Mouse (Mus musculus): ENCODE data around the gene Susd3. TPM values are rescaled to one million over a fixed set of nuclear protein-coding genes. Genes with fewer than 3 reads are reported as not detected.

The Susd3 gene
- polyA plus RNA-seq, 1 experiment: 3.2 TPM

DNA sequence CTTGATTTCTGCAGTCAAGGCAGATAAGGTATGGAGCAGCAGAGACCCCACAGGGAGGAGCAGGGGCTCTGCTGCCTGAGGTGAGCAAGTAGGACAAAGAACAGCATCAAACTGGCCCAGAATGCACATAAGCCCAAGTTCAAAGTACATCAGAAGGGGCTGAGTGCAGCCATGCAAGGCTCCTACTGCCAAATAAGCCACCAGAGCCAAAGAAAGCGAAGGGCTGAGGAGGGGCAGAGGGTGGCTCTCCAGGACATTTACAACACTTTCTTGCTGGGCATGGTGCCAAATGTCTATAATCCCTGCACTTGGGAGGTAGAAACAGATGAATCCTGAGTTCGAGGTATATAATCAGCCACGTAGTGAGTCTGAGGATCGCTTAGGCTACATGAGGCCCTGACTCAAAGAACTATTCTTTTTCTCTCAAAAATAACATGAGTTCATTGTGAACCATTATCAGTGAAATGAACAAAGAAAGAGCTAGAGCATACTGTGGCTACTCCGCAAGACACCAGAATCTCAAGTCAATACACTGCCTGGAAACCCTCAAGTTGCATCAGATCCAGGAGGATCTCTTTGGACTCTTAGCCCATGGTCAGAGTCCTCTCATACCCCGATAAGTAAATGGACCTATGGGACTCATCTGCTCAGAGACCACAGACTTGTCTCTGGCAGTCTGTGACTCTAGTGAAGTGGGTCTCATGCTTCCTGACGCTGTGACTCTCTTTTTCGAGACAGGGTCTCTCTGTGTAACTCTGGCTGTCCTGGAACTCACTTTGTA is 14.5 kb downstream of the Susd3 start:
- Histone ChIP-seq H3K4me3 (ENCODE audit: insufficient read depth, low read length) (no peak overlapping the region), H3K4me1 (ENCODE audit: control insufficient read depth, insufficient read depth, low read length) (no peaks in the 10 kb centered on the region), H3K27ac (ENCODE audit: insufficient read depth, low read length) (no peak overlapping the region)
- TF ChIP-seq POLR2A (IDR thresholded peaks at IDR 0.05; ENCODE audit: extremely low read depth, insufficient read depth, low read length): no peak
- no peak for TF ChIP-seq CTCF (IDR thresholded peaks at IDR 0.05; ENCODE audit: extremely low read depth, insufficient read depth, low read length)

DNA sequence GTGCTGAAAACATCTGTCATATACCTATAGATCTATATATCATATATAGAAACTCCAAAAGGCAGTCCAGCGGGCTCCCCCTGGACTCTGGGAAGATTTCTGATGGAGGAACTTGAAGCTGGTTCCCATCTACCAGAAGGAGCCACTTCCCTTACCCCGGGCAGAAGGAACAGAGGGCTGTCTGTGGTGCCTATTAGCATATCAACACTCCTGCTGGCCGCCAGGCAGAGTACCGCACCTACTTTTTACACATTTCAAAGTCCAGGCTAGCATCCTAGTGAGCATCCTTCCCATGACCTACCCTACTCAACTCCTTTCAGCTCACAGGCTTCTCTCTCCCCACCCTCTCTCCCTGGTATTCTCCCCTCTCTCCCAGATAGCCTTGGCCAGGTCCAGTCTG is 22.9 kb downstream of the Susd3 start:
- no peak overlapping the region for H3K27ac ChIP-seq (ENCODE audit: insufficient read depth, low read length)
- no peak overlapping the region for H3K4me3 ChIP-seq (ENCODE audit: insufficient read depth, low read length)
- peaks cover 1% of the 10 kb centered on the region; the same call in 1 of the 2 replicates for H3K4me1 ChIP-seq (ENCODE audit: control insufficient read depth, insufficient read depth, low read length)
- TF ChIP-seq CTCF (IDR thresholded peaks at IDR 0.05; ENCODE audit: extremely low read depth, insufficient read depth, low read length): no peak
- TF ChIP-seq POLR2A (IDR thresholded peaks at IDR 0.05; ENCODE audit: extremely low read depth, insufficient read depth, low read length): no peak

DNA sequence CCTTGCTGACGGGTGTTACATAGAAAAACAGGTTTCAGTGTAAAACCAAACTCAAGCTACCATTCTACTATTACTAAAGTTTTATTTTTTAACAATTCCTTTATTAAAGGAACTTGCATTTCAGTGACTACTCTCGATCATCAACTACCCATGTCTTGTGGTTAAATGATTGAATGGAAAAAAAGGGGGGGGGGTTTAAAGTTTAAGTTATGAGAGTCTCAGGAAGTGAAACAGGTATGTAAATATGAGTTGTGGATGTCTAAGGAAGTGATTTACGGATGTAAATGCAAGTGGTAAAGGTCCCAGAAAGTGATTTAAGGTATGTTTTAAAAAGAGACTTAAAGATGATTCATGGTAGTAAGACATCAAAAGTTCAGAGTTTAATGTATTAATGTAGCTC is 23.3 kb downstream of the Susd3 start:
- Histone ChIP-seq H3K4me3 (ENCODE audit: insufficient read depth, low read length) (no peak overlapping the region), H3K4me1 (ENCODE audit: control insufficient read depth, insufficient read depth, low read length) (peaks cover 1% of the 10 kb centered on the region; the same call in 1 of the 2 replicates), H3K27ac (ENCODE audit: insufficient read depth, low read length) (no peak overlapping the region)
- TF ChIP-seq POLR2A (IDR thresholded peaks at IDR 0.05; ENCODE audit: extremely low read depth, insufficient read depth, low read length) (no peak), CTCF (IDR thresholded peaks at IDR 0.05; ENCODE audit: extremely low read depth, insufficient read depth, low read length) (no peak)

DNA sequence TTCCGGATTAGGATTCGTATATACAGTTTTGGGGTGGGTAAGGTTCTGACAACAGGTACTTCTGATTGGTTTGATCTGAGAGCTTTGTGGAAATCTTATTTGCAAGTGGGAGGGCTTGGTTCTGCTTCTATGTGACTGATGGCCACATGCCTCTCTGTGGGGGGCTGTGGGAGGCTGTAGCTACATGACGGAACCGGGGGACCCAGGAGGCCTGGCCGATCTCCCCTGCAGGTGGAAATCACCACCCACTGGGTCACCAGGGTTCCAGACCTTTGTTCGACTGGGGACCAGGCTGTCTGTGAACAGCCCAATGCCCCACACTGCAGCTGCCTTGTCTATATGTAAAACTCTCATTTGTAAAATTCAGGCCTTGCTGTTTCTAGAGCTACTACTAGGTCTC is 23.8 kb downstream of the Susd3 start:
- H3K27ac ChIP-seq (ENCODE audit: insufficient read depth, low read length): no peak overlapping the region
- TF ChIP-seq CTCF (IDR thresholded peaks at IDR 0.05; ENCODE audit: extremely low read depth, insufficient read depth, low read length): no peak
- no peak for TF ChIP-seq POLR2A (IDR thresholded peaks at IDR 0.05; ENCODE audit: extremely low read depth, insufficient read depth, low read length)
- peaks cover 1% of the 10 kb centered on the region; the same call in 1 of the 2 replicates for H3K4me1 ChIP-seq (ENCODE audit: control insufficient read depth, insufficient read depth, low read length)
- H3K4me3 ChIP-seq (ENCODE audit: insufficient read depth, low read length): no peak overlapping the region

DNA sequence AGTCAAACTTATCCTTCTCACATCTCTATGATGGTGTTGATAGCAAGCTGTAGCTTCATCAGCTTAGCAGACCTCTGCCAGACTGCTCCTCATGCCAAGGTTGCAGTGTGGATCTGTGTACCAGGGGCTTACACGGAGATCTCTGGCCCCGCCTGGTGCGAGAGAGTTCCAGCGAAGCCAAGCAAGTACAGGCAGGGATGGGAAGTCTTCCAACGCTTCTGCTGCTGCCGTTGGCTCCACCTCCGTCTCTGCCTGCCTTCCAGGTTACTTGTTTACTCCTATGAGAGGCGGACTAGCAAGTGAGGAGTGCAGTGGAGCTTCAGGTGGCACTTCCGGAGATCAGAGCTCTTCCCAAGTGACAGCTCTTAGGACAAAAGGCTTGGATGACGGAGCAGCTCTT is 24.2 kb downstream of the Susd3 start:
- H3K4me1 ChIP-seq (ENCODE audit: control insufficient read depth, insufficient read depth, low read length): peaks cover 1% of the 10 kb centered on the region; the same call in 1 of the 2 replicates
- H3K27ac ChIP-seq (ENCODE audit: insufficient read depth, low read length): no peak overlapping the region
- H3K4me3 ChIP-seq (ENCODE audit: insufficient read depth, low read length): no peak overlapping the region
- no peak for TF ChIP-seq POLR2A (IDR thresholded peaks at IDR 0.05; ENCODE audit: extremely low read depth, insufficient read depth, low read length)
- no peak for TF ChIP-seq CTCF (IDR thresholded peaks at IDR 0.05; ENCODE audit: extremely low read depth, insufficient read depth, low read length)

DNA sequence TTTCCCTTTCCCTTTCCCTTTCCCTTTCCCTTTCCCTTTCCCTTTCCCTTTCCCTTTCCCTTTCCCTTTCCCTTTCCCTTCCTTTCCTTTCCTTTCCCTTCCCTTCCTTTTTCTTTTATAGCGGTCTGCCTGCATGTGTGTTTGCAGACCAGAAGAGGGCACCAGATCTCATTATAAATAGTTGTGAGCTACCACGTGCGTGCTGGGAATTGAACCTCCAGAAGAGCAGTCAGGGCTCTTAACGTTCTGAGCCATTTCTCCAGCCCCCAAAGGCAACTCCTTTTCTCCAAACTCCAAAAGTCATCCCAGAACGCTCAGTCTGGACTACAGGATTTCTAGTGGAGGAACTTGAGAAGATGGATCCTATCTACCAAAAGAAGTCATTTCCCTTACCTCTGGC is 27.6 kb downstream of the Susd3 start:
- peaks cover 1% of the 10 kb centered on the region; the same call in 1 of the 2 replicates for H3K4me1 ChIP-seq (ENCODE audit: control insufficient read depth, insufficient read depth, low read length)
- TF ChIP-seq POLR2A (IDR thresholded peaks at IDR 0.05; ENCODE audit: extremely low read depth, insufficient read depth, low read length) (no peak), CTCF (IDR thresholded peaks at IDR 0.05; ENCODE audit: extremely low read depth, insufficient read depth, low read length) (no peak)
- no peak overlapping the region for H3K4me3 ChIP-seq (ENCODE audit: insufficient read depth, low read length)
- no peak overlapping the region for H3K27ac ChIP-seq (ENCODE audit: insufficient read depth, low read length)

DNA sequence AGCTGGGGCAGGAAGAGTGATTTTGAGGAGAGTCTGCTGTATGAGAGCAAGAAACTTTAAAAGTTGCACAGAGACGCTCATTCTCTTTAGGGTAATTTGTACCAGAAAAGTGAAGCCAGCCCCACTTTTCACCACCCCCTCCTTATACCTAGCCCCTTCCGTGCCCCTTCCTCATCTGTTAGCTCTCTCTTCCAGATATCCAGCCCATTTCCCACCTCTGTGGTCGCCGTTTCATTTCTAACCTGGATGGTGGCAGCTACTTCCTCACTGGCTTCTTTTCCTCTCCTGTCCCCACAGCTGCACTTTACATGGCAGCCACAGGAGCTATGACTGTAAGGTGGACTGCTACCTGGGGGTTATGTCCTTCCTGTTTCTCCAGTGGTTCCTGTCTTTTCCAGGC is 29.1 kb downstream of the Susd3 start:
- TF ChIP-seq CTCF (IDR thresholded peaks at IDR 0.05; ENCODE audit: extremely low read depth, insufficient read depth, low read length): no peak
- TF ChIP-seq POLR2A (IDR thresholded peaks at IDR 0.05; ENCODE audit: extremely low read depth, insufficient read depth, low read length): no peak

DNA sequence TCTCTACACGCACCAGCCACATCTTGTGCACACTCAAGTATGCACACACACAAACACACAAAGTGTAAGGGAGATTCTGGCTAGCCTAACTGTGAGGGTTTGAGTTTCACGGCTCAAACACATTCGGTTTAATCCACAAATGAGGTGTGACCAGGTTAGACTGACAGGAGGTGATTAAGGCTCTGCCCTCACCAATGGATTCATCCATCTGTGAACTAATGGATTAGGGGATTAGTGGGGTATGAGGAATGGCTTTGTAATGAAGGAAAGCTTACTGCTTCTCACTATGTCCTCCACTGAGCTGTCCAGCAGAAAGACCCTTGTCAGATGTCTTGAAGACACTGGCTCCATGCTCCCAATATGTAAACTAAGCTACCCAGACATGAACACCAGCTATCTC is 29.9 kb downstream of the Susd3 start:
- 0 out of 2 replicates have a peak, but pooled peaks cover 2% of the 10 kb centered on the region for H3K4me1 ChIP-seq (ENCODE audit: control insufficient read depth, insufficient read depth, low read length)
- TF ChIP-seq CTCF (IDR thresholded peaks at IDR 0.05; ENCODE audit: extremely low read depth, insufficient read depth, low read length) (no peak), POLR2A (IDR thresholded peaks at IDR 0.05; ENCODE audit: extremely low read depth, insufficient read depth, low read length) (no peak)
- no peak overlapping the region for H3K27ac ChIP-seq (ENCODE audit: insufficient read depth, low read length)
- H3K4me3 ChIP-seq (ENCODE audit: insufficient read depth, low read length): no peak overlapping the region

More for the DNA sequence above, 29.1 kb downstream of the Susd3 start:
- Histone ChIP-seq H3K27ac (ENCODE audit: insufficient read depth, low read length) (no peak overlapping the region), H3K4me1 (ENCODE audit: control insufficient read depth, insufficient read depth, low read length) (peaks cover 3% of the 10 kb centered on the region; the same call in 1 of the 2 replicates), H3K4me3 (ENCODE audit: insufficient read depth, low read length) (no peak overlapping the region)

DNA sequence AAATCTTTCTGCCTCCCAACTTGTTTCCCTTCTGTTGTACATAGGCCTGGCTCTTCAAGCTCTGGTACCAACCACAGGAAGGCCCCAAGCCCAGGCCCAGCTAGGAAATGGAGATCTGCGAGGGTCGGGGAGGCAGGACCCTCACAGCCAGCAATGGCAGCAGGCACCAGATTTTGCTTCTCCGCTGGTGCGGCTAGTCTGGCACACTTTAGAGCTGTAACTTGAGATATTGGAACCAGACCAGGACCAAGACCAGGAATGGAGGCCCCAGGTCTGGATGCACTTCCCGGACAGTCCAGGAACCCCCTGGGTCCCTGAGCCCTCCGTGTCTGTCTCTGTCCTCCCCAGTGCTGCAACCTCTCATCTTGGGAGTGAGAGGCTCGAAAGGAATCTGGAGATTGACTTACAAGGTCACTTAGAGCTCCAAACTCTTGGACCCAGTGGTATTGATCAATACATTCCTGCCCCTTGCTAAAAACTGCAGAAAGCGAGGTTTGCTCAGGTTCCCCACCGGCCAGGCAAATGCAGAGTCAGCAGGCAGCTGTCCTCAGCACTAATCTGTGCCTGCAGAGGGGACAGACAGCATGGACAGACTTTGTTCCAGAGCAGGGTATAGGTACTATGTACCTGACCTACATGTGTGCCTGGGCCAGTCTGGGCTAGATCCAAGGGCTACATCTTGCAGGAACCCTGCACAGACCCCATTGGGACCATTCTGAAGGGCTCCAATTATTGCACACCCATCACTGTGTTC is 31.5 kb downstream of the Susd3 start:
- Histone ChIP-seq H3K4me3 (ENCODE audit: insufficient read depth, low read length) (no peak overlapping the region), H3K4me1 (ENCODE audit: control insufficient read depth, insufficient read depth, low read length) (0 out of 2 replicates have a peak, but pooled peaks cover 2% of the 10 kb centered on the region)
- TF ChIP-seq POLR2A (IDR thresholded peaks at IDR 0.05; ENCODE audit: extremely low read depth, insufficient read depth, low read length): no peak
- TF ChIP-seq CTCF (IDR thresholded peaks at IDR 0.05; ENCODE audit: extremely low read depth, insufficient read depth, low read length): no peak

More for the DNA sequence above, 31.5 kb downstream of the Susd3 start:
- H3K27ac ChIP-seq (ENCODE audit: insufficient read depth, low read length): no peak overlapping the region

Data from cortical plate, adult 2 months (tissue).